31 mouse cellular contexts compared by ENCODE assay signal in the genomic region with DNA sequence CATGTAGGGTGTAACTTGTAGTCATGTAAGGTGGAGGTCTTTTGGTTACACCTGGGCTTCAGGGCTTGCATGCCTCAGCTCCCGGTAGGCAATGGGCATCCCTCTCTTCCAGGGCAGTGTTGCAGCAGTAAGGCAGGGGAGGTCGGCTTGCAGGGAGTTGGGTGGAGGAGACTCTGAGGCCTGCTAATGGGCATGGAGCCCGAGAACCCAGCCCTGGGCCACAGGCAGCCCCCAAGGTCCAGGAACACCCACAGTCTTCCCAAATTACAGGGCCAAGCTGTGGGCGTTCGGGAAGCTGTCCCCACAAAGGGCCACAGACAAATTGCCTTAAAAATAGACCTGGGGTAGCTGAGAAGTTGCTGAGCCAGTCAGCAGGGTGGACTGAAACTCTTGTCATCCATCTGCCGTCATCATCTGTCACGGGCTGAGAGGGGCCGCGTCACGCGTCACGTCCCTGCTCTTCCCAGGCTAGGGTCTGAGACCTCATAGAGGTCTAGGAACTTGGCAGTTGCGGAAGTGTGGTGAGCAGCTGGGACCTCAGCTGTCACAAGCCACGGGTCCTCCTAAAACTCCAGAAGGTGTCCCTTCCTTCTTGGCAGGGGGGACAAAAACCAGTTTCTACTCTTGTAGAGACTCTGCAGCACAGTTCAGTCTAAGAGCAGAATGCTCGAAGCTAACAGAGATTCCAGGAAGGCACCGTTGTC. TPM values are rescaled to one million over a fixed set of nuclear protein-coding genes. Genes with fewer than 3 reads are reported as not detected.
DNase-seq lines count a peak whose midpoint lies in the region; ATAC-seq and TF ChIP-seq lines count a peak whose summit lies in the region.
"Had no signal": no experiment of that assay in that cellular context is flagged by ENCODE, and none has a peak within 500 bp of the region (broad histone marks: within the 10 kb centered on the region; RNA-seq: fewer than 3 reads in every experiment).

No protein-coding gene starts in this region.

- no peak overlapping the region for H3K27ac ChIP-seq in cerebellum, adult 2 months (ENCODE audit: insufficient read depth, low read length)
- no peak overlapping the region for H3K27ac ChIP-seq in hindbrain, postnatal 0 days
- H3K27ac ChIP-seq in hindbrain, embryonic 12.5 days = no peak overlapping the region
- H3K27ac ChIP-seq in midbrain, embryonic 11.5 days (ENCODE audit: low read depth, low read length) = no peak overlapping the region
- no peak overlapping the region for H3K27ac ChIP-seq in midbrain, embryonic 15.5 days
- H3K27ac ChIP-seq: forebrain, embryonic 12.5 days; heart, adult 2 months; heart, embryonic 10.5 days; heart, embryonic 13.5 days; hindbrain, embryonic 13.5 days had no signal

- TF ChIP-seq POLR2A in cerebellum, adult 2 months (IDR thresholded peaks at IDR 0.05; ENCODE audit: borderline replicate concordance, insufficient read depth, low read length) = no peak
- no peak for TF ChIP-seq POLR2A in myocyte (IDR thresholded peaks at IDR 0.05; ENCODE audit: insufficient read length, low read depth)

- WGBS in cerebellum, adult 2 months = 27% methylated on average over 16 of the region's 16 CpGs
- WGBS in hindbrain, postnatal 0 days = 62% methylated on average over 16 of the region's 16 CpGs
- 81% methylated on average over 16 of the region's 16 CpGs for WGBS in hindbrain, embryonic 12.5 days
- 87% methylated on average over 16 of the region's 16 CpGs for WGBS in midbrain, embryonic 11.5 days
- WGBS in midbrain, embryonic 15.5 days = 89% methylated on average over 16 of the region's 16 CpGs

- no peaks in the 10 kb centered on the region for H3K27me3 ChIP-seq in cerebellum, adult 2 months (ENCODE audit: control insufficient read depth, insufficient read depth, low read length)
- H3K27me3 ChIP-seq in hindbrain, postnatal 0 days (ENCODE audit: insufficient read depth, low read length) = no peaks in the 10 kb centered on the region
- no peaks in the 10 kb centered on the region for H3K27me3 ChIP-seq in hindbrain, embryonic 12.5 days
- no peaks in the 10 kb centered on the region for H3K27me3 ChIP-seq in midbrain, embryonic 11.5 days (ENCODE audit: control insufficient read depth, insufficient read depth, low read length)
- 0 out of 2 replicates have a peak, but pooled peaks cover 4% of the 10 kb centered on the region for H3K27me3 ChIP-seq in midbrain, embryonic 15.5 days (replicated peaks)
- no peaks in the 10 kb centered on the region for H3K27me3 ChIP-seq in myocyte (ENCODE audit: control insufficient read depth, insufficient read depth, insufficient read length)
- H3K27me3 ChIP-seq: heart, embryonic 13.5 days; hindbrain, embryonic 13.5 days had no signal

- H3K9ac ChIP-seq in hindbrain, postnatal 0 days (replicated peaks; ENCODE audit: low read length) = no peak overlapping the region
- H3K9ac ChIP-seq in hindbrain, embryonic 12.5 days = no peak overlapping the region
- H3K9ac ChIP-seq in midbrain, embryonic 11.5 days (ENCODE audit: low read length) = no peak overlapping the region
- no peak overlapping the region for H3K9ac ChIP-seq in midbrain, embryonic 15.5 days
- H3K9ac ChIP-seq: forebrain, embryonic 12.5 days; heart, embryonic 13.5 days; hindbrain, embryonic 13.5 days had no signal

- H3K79me2 ChIP-seq in myocyte (ENCODE audit: control insufficient read depth, insufficient read depth) = peaks cover 6% of the 10 kb centered on the region

- H3K4me2 ChIP-seq in hindbrain, postnatal 0 days (ENCODE audit: low read depth, low read length) = no peak overlapping the region
- no peak overlapping the region for H3K4me2 ChIP-seq in hindbrain, embryonic 12.5 days (replicated peaks)
- H3K4me2 ChIP-seq in midbrain, embryonic 11.5 days = no peak overlapping the region
- H3K4me2 ChIP-seq in midbrain, embryonic 15.5 days = no peak overlapping the region
- no peak overlapping the region for H3K4me2 ChIP-seq in myocyte (ENCODE audit: low read depth)
- H3K4me2 ChIP-seq: forebrain, embryonic 12.5 days; heart, embryonic 13.5 days; hindbrain, embryonic 13.5 days had no signal

- peak; percentile 61 for ATAC-seq in hindbrain, postnatal 0 days
- no peak for ATAC-seq in hindbrain, embryonic 12.5 days (ENCODE audit: low FRiP score)
- no peak for ATAC-seq in midbrain, embryonic 11.5 days (ENCODE audit: low FRiP score)
- ATAC-seq in midbrain, embryonic 15.5 days (replicated peaks) = no peak
- ATAC-seq: activated CD4-positive, CD25-positive, alpha-beta regulatory T cell, adult 4 months; forebrain, embryonic 16.5 days; hindbrain, embryonic 16.5 days; inflammation-experienced regulatory T-cells, adult 6 months; intestine, embryonic 16.5 days had no signal

- H3K9me3 ChIP-seq in hindbrain, postnatal 0 days (ENCODE audit: low read length) = no peaks in the 10 kb centered on the region
- no peaks in the 10 kb centered on the region for H3K9me3 ChIP-seq in hindbrain, embryonic 12.5 days (replicated peaks)
- H3K9me3 ChIP-seq in midbrain, embryonic 11.5 days (ENCODE audit: control insufficient read depth, low read length) = no peaks in the 10 kb centered on the region
- no peaks in the 10 kb centered on the region for H3K9me3 ChIP-seq in midbrain, embryonic 15.5 days
- H3K9me3 ChIP-seq: forebrain, embryonic 12.5 days; heart, embryonic 10.5 days; heart, embryonic 13.5 days; hindbrain, embryonic 13.5 days had no signal

- TF ChIP-seq CTCF in cerebellum, adult 2 months (IDR thresholded peaks at IDR 0.05; ENCODE audit: borderline replicate concordance, insufficient read depth, low read depth, low read length) = no peak
- no peak for TF ChIP-seq CTCF in hindbrain, postnatal 0 days (IDR thresholded peaks at IDR 0.05; ENCODE audit: low read depth)

- peaks cover 8% of the 10 kb centered on the region for H3K4me1 ChIP-seq in cerebellum, adult 2 months (ENCODE audit: control insufficient read depth, insufficient read depth, low read length)
- H3K4me1 ChIP-seq in hindbrain, postnatal 0 days (ENCODE audit: insufficient read depth, low read length) = no peaks in the 10 kb centered on the region
- peaks cover 6% of the 10 kb centered on the region; the same call in 1 of the 2 replicates for H3K4me1 ChIP-seq in hindbrain, embryonic 12.5 days
- H3K4me1 ChIP-seq in midbrain, embryonic 11.5 days (ENCODE audit: control insufficient read depth, insufficient read depth, low read length) = peaks cover 2% of the 10 kb centered on the region; the same call in 1 of the 2 replicates
- H3K4me1 ChIP-seq in midbrain, embryonic 15.5 days = no peaks in the 10 kb centered on the region
- H3K4me1 ChIP-seq: heart, embryonic 13.5 days; hindbrain, embryonic 13.5 days had no signal

- intact Hi-C loops in heart, postnatal 14 days (cut with DNase I) = no loop called here

- no peaks in the 10 kb centered on the region for H3K36me3 ChIP-seq in hindbrain, postnatal 0 days (ENCODE audit: insufficient read depth, low read length)
- H3K36me3 ChIP-seq in hindbrain, embryonic 12.5 days = no peaks in the 10 kb centered on the region
- H3K36me3 ChIP-seq in midbrain, embryonic 11.5 days (ENCODE audit: control insufficient read depth, insufficient read depth, low read length) = no peaks in the 10 kb centered on the region
- no peaks in the 10 kb centered on the region for H3K36me3 ChIP-seq in midbrain, embryonic 15.5 days (replicated peaks)
- H3K36me3 ChIP-seq in myocyte (ENCODE audit: control insufficient read depth, insufficient read depth) = peaks cover 41% of the 10 kb centered on the region
- H3K36me3 ChIP-seq: forebrain, embryonic 12.5 days; hindbrain, embryonic 13.5 days had no signal

- H3K4me3 ChIP-seq in cerebellum, adult 2 months (replicated peaks; ENCODE audit: insufficient read depth, low read depth, low read length) = no peak overlapping the region
- no peak overlapping the region for H3K4me3 ChIP-seq in hindbrain, postnatal 0 days (ENCODE audit: low read length)
- no peak overlapping the region for H3K4me3 ChIP-seq in hindbrain, embryonic 12.5 days
- H3K4me3 ChIP-seq in midbrain, embryonic 11.5 days (ENCODE audit: low read depth, low read length) = no peak overlapping the region
- H3K4me3 ChIP-seq in midbrain, embryonic 15.5 days = no peak overlapping the region
- H3K4me3 ChIP-seq in myocyte = no peak overlapping the region
- H3K4me3 ChIP-seq: erythroblast, embryonic 14.5 days; forebrain, embryonic 12.5 days; heart, adult 2 months; heart, embryonic 10.5 days; heart, embryonic 13.5 days; hindbrain, embryonic 13.5 days had no signal

- peak; percentile 52 to 77 for DNase-seq in cerebellum, postnatal 10 days
- no peak for DNase-seq in cerebellum, adult 2 months
- peak; percentile 39 for DNase-seq in hindbrain, postnatal 0 days (ENCODE audit: low spot score)
- DNase-seq in midbrain, embryonic 11.5 days (ENCODE audit: low spot score, missing footprints) = peak; percentile 37
- DNase-seq in heart, postnatal 14 days = no peak
- DNase-seq: adrenal gland, adult 8-10 months; adrenal gland, postnatal 25 days; cerebellum, adult 18-20 months; cerebellum, adult 9-11 months; cerebellum, postnatal 36 days; embryo, embryonic 11 days; gastrocnemius, postnatal 10 days; gastrocnemius, postnatal 36 days; heart, adult 2 months had no signal

- H3ac ChIP-seq in myocyte (ENCODE audit: control insufficient read depth, insufficient read length) = no peak overlapping the region

RNA-seq across cellular contexts. Expression of gene Dgkz, which starts 22.4 kb away (rescaled TPM):
- 716 and 832 TPM in 2 replicates for polyA plus RNA-seq in cerebellum, adult 2 months (2012; rRNA removed)
- 150 and 163 TPM in 2 replicates for total RNA-seq in hindbrain, postnatal 0 days (2014; rRNA removed)
- polyA plus RNA-seq in hindbrain, postnatal 0 days (2015; fragmentation: Nextera tagmentation; extraction: Ambion mirVana) = 40.7 and 41.2 TPM in 2 replicates
- 30.9 and 31.9 TPM in 2 replicates for polyA plus RNA-seq in hindbrain, embryonic 12.5 days (2016; fragmentation: Nextera tagmentation; extraction: Ambion mirVana)
- polyA plus RNA-seq in midbrain, embryonic 11.5 days (2014; fragmentation: Nextera tagmentation; extraction: Ambion mirVana) = 19.2 and 23.7 TPM in 2 replicates
- polyA plus RNA-seq in midbrain, embryonic 15.5 days (2015; fragmentation: Nextera tagmentation; extraction: Ambion mirVana) = 32.2 and 36.1 TPM in 2 replicates
- polyA plus RNA-seq in myocyte (2012; fragmentation: generic; extraction: Trizol) = 68.4 TPM
- total RNA-seq in heart, postnatal 14 days (2021) = 10 to 100 TPM; 62.3 to 63.1 TPM

RNA-seq across cellular contexts. Expression of gene Creb3l1, which starts 26.2 kb away (rescaled TPM):
- polyA plus RNA-seq in cerebellum, adult 2 months (2012; rRNA removed) = 1.3 and 1.7 TPM in 2 replicates
- 3.4 and 3.5 TPM in 2 replicates for total RNA-seq in hindbrain, postnatal 0 days (2014; rRNA removed)
- 3.2 and 3.5 TPM in 2 replicates for polyA plus RNA-seq in hindbrain, postnatal 0 days (2015; fragmentation: Nextera tagmentation; extraction: Ambion mirVana)
- 2.1 and 2.9 TPM in 2 replicates for polyA plus RNA-seq in hindbrain, embryonic 12.5 days (2016; fragmentation: Nextera tagmentation; extraction: Ambion mirVana)
- 2.0 and 2.1 TPM in 2 replicates for polyA plus RNA-seq in midbrain, embryonic 11.5 days (2014; fragmentation: Nextera tagmentation; extraction: Ambion mirVana)
- 1.6 TPM in 2 replicates for polyA plus RNA-seq in midbrain, embryonic 15.5 days (2015; fragmentation: Nextera tagmentation; extraction: Ambion mirVana)
- polyA plus RNA-seq in myocyte (2012; fragmentation: generic; extraction: Trizol) = 97.3 TPM
- 1 to 10 TPM; 8.0 to 8.5 TPM for total RNA-seq in heart, postnatal 14 days (2021)
- total RNA-seq: hematopoietic stem cell, adult 5-6 weeks had no signal

RNA-seq across cellular contexts. Expression of gene Gm9821, which starts 52.6 kb away (rescaled TPM):
- not detected in 2 replicates for polyA plus RNA-seq in cerebellum, adult 2 months (2012; rRNA removed)
- total RNA-seq in hindbrain, postnatal 0 days (2014; rRNA removed) = not detected in 2 replicates
- 0.08 TPM in 1 of 2 replicates, not detected in the other for polyA plus RNA-seq in hindbrain, postnatal 0 days (2015; fragmentation: Nextera tagmentation; extraction: Ambion mirVana)
- 0.50 and 0.57 TPM in 2 replicates for polyA plus RNA-seq in hindbrain, embryonic 12.5 days (2016; fragmentation: Nextera tagmentation; extraction: Ambion mirVana)
- polyA plus RNA-seq in midbrain, embryonic 11.5 days (2014; fragmentation: Nextera tagmentation; extraction: Ambion mirVana) = 0.25 TPM in 1 of 2 replicates, not detected in the other
- 0.20 and 0.31 TPM in 2 replicates for polyA plus RNA-seq in midbrain, embryonic 15.5 days (2015; fragmentation: Nextera tagmentation; extraction: Ambion mirVana)
- polyA plus RNA-seq in myocyte (2012; fragmentation: generic; extraction: Trizol) = 4.7 TPM
- total RNA-seq in heart, postnatal 14 days (2021) = not detected
- total RNA-seq: adrenal gland, adult 8-10 months; adrenal gland, postnatal 25 days; gastrocnemius, postnatal 10 days; gastrocnemius, postnatal 36 days; heart, adult 2 months; heart, postnatal 25 days had no signal
- polyA plus RNA-seq: cortical plate, adult 2 months; embryonic facial prominence, embryonic 11.5 days; erythroblast, embryonic 14.5 days; heart, adult 2 months had no signal

Comparison
In these comparisons a context has a peak if more than half of its experiments do, and no peak if none do; other contexts are left out.
1. DNase-seq: peak in cerebellum, postnatal 10 days (2 of 2), hindbrain, postnatal 0 days (single experiment) and midbrain, embryonic 11.5 days (single experiment); none in cerebellum, adult 2 months (0 of 2) and heart, postnatal 14 days (0 of 2).
2. RNA of gene Dgkz, which starts 22.4 kb away (polyA plus RNA-seq): 716 to 832 TPM in cerebellum, adult 2 months; 68.4 TPM in myocyte (single experiment), 40.7 to 41.2 TPM in hindbrain, postnatal 0 days, 32.2 to 36.1 TPM in midbrain, embryonic 15.5 days, 30.9 to 31.9 TPM in hindbrain, embryonic 12.5 days and 19.2 to 23.7 TPM in midbrain, embryonic 11.5 days; every median in the first group is over 10 times any median in the second.
3. RNA of gene Creb3l1, which starts 26.2 kb away (polyA plus RNA-seq): 97.3 TPM in myocyte (single experiment); 3.2 to 3.5 TPM in hindbrain, postnatal 0 days, 2.1 to 2.9 TPM in hindbrain, embryonic 12.5 days, 2.0 to 2.1 TPM in midbrain, embryonic 11.5 days, 1.6 TPM in midbrain, embryonic 15.5 days and 1.3 to 1.7 TPM in cerebellum, adult 2 months; every median in the first group is over 10 times any median in the second.